Mouse (Mus musculus): ENCODE measurements at regions not wholly inside any gene's neighbourhood (a gene's known extent, or its start where the extent isn't known, plus 50 kb on each side); places are given as distances from the start of the nearest gene placed in this dataset.

- Histone ChIP-seq H3K27ac (no peak overlapping the region), H3K4me1 (replicated peaks) (no peaks in the 10 kb centered on the region), H3K9ac (replicated peaks) (no peak overlapping the region), H3K4me3 (replicated peaks) (no peak overlapping the region), H3K9me3 (no peaks in the 10 kb centered on the region), H3K4me2 (replicated peaks) (no peak overlapping the region), H3K27me3 (no peaks in the 10 kb centered on the region), H3K36me3 (no peaks in the 10 kb centered on the region)
- ATAC-seq, result no peak
- WGBS, result 81% methylated on average over 3 of the region's 3 CpGs
Measured at GRCm38 (mm10) chr5:18177810-18178209, 182.3 kb downstream of the Gnai1 start.

- Histone ChIP-seq H3K9ac (replicated peaks) (no peak overlapping the region), H3K27ac (no peak overlapping the region), H3K4me1 (replicated peaks) (no peaks in the 10 kb centered on the region), H3K4me3 (replicated peaks) (no peak overlapping the region), H3K27me3 (no peaks in the 10 kb centered on the region), H3K4me2 (replicated peaks) (no peak overlapping the region), H3K9me3 (no peaks in the 10 kb centered on the region), H3K36me3 (no peaks in the 10 kb centered on the region)
- no peak for ATAC-seq
- WGBS, result 81% methylated on average over 4 of the region's 4 CpGs
Measured at GRCm38 (mm10) chr5:18211395-18212057, 148.6 kb downstream of the Gnai1 start.
